Mouse (Mus musculus) C2C12 (cell line): ENCODE results near the gene Timm17b. TPM values are rescaled to one million over a fixed set of nuclear protein-coding genes. Genes with fewer than 3 reads are reported as not detected.

Source experiments
- H3K27me3 ChIP-seq: one replicate; pipeline ENCODE4 v1.6.1; 2011; ENCODE audit not compliant: control insufficient read depth, insufficient read depth, insufficient read length
- H3K36me3 ChIP-seq: one replicate; pipeline ENCODE4 v1.6.1; 2011; ENCODE audit not compliant: control insufficient read depth, insufficient read depth
- H3K4me3 ChIP-seq: one replicate; pipeline ENCODE4 v1.5.1; 2011; ENCODE audit warnings: mild to moderate bottlenecking, control low read depth; ENCODE audit not compliant: poor library complexity, insufficient read depth, severe bottlenecking
- H3K79me2 ChIP-seq: one replicate; pipeline ENCODE4 v1.6.1; 2011; ENCODE audit not compliant: control insufficient read depth, insufficient read depth
- H3K79me3 ChIP-seq: one replicate; pipeline ENCODE4 v1.6.1; 2011; ENCODE audit warnings: low read depth, control low read depth
- H3ac ChIP-seq: one replicate; pipeline ENCODE3; 2011; ENCODE audit warnings: low read depth; ENCODE audit not compliant: control insufficient read depth, insufficient read length
- CEBPB ChIP-seq: IDR thresholded peaks from one replicate; pipeline ENCODE4 v1.6.1; 2011; ENCODE audit warnings: low read depth, mild to moderate bottlenecking, control low read depth, moderate library complexity
- CTCF ChIP-seq: IDR thresholded peaks from one replicate; pipeline ENCODE4 v1.5.1; 2011; ENCODE audit not compliant: control insufficient read depth, insufficient read depth, insufficient read length
- FOSL1 ChIP-seq: IDR thresholded peaks from one replicate; pipeline ENCODE4 v1.8.0; 2011; ENCODE audit warnings: mild to moderate bottlenecking, low read length; ENCODE audit not compliant: poor library complexity, insufficient read depth, severe bottlenecking
- MAX ChIP-seq: IDR thresholded peaks from one replicate; pipeline ENCODE4 v1.6.1; 2011; ENCODE audit warnings: mild to moderate bottlenecking, control low read depth
- MYOD1 ChIP-seq: IDR thresholded peaks from one replicate; pipeline ENCODE4 v1.6.1; 2011; ENCODE audit warnings: low read depth; ENCODE audit not compliant: control insufficient read depth, insufficient read length
- MYOG ChIP-seq: IDR thresholded peaks from one replicate; pipeline ENCODE4 v1.6.1; 2011; ENCODE audit not compliant: control insufficient read depth, insufficient read length; ENCODE audit errors: extremely low read depth
- USF1 ChIP-seq: IDR thresholded peaks from one replicate; pipeline ENCODE4 v1.6.1; 2011; ENCODE audit warnings: low read depth, mild to moderate bottlenecking, control low read depth, moderate library complexity
- polyA plus RNA-seq: library from polyadenylated mRNA; unstranded; fragments of >200 nt; fragmentation: generic; extraction: Trizol; gene quantifications from one replicate; pipeline ENCODE4 v1.2.1, GENCODE M21; 2012; ENCODE audit warnings: missing spikeins

Gene Timm17b
- polyA plus RNA-seq, 1 experiment: 43.1 TPM

DNA sequence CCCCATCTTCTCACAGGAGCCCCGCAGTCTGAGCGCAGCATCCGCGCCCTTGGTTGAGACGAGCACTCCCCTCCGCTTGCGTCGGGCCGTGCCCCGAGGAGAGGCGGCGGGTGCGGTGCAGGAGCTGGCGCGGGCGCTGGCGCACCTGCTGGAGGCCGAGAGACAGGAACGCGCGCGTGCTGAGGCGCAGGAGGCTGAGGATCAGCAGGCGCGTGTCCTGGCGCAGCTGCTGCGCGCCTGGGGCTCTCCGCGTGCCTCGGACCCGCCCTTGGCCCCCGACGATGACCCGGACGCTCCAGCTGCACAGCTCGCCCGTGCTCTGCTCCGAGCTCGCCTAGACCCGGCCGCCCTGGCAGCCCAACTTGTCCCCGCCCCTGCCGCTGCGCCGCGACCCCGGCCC is 22.9 kb downstream of the Timm17b start:
- Histone ChIP-seq H3K4me3 (no peak overlapping the region), H3K79me3 (no peaks in the 10 kb centered on the region), H3K79me2 (no peaks in the 10 kb centered on the region), H3K36me3 (no peaks in the 10 kb centered on the region), H3ac (no peak overlapping the region), H3K27me3 (peaks cover 33% of the 10 kb centered on the region)
- TF ChIP-seq MAX: no peak
- no peak for TF ChIP-seq CTCF
- TF ChIP-seq FOSL1: no peak
- TF ChIP-seq MYOG: no peak
- TF ChIP-seq MYOD1: no peak
- no peak for TF ChIP-seq USF1
- no peak for TF ChIP-seq CEBPB

DNA sequence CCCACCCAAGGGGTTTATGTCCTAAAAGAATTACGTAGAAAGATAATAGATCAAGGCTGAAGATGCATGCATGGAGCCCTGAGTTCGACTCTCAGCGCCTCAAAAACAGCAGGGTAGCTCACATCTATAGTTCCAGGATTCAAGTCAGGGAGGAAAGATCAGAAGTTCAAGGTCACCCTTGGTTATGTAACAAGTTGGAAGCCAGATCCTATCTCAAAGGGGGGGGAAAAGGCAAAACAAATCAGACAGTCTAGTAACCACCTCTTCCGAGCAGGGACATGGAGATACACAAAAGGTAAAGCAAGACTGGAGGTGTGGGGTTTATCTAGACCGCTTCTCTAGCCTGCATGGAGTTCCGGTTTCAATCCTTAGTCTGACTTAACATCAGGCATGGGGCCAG is 27.1 kb downstream of the Timm17b start:
- no peak overlapping the region for H3K4me3 ChIP-seq
- TF ChIP-seq MYOD1: no peak
- no peak for TF ChIP-seq CTCF
- TF ChIP-seq USF1: no peak
- no peak for TF ChIP-seq FOSL1
- TF ChIP-seq MAX: no peak
- TF ChIP-seq MYOG: no peak
- no peak for TF ChIP-seq CEBPB
- H3K27me3 ChIP-seq: peaks cover 31% of the 10 kb centered on the region

DNA sequence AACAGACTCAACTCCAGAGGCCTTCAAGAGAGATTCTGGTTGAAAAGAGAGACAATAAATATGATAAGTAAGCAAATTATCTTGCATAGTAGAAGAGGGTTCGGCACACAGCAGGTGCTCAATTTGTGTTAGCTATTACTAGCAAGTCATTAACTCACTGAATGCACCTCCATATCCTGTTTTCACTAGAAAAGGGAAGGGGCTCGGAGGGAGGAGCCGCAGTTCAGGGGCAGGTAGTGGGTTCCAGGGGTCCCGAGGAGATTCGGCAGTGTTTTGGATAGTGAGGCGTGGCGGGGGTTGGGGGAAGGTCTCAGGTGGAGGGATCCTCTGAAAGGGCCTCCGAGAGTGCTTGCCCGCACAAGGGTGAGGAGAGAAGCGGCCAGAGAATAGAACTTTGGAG is 28.0 kb downstream of the Timm17b start:
- Histone ChIP-seq H3K36me3 (no peaks in the 10 kb centered on the region), H3K79me3 (no peaks in the 10 kb centered on the region), H3ac (no peak overlapping the region), H3K27me3 (peaks cover 26% of the 10 kb centered on the region), H3K79me2 (no peaks in the 10 kb centered on the region), H3K4me3 (no peak overlapping the region)
- no peak for TF ChIP-seq FOSL1
- TF ChIP-seq USF1: no peak
- no peak for TF ChIP-seq CEBPB
- TF ChIP-seq CTCF: no peak
- TF ChIP-seq MYOD1: no peak
- no peak for TF ChIP-seq MYOG
- TF ChIP-seq MAX: no peak

More for the DNA sequence above, 27.1 kb downstream of the Timm17b start:
- Histone ChIP-seq H3ac (no peak overlapping the region), H3K79me3 (no peaks in the 10 kb centered on the region), H3K79me2 (no peaks in the 10 kb centered on the region), H3K36me3 (no peaks in the 10 kb centered on the region)

DNA sequence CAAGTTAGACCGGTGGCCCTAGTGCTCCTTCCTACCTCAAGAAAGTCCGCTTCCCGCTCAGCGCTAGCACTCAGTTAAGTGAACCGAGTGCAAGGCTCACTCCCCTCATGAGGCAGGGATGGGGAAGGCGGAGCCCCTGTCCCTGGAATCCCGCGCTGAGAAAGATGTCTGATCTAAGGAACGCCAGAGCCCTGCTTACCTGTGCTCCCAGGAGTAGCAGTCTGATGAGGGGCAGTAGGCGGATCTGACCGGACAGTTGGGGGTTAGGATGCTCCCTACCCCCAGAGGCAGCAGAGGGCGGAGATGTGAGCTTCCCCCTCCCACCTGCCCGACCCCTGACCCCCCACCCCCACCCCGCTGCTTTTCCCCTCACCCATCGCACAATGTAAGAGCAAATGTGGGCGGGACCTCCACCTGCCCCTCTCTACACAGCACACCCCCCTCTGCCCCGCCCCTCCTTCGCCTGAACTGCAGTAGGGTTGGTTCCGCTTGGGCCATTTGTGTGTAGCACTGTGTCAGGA is 29.2 kb downstream of the Timm17b start, which contains the start of gene Eras:
Gene Eras, minus strand, starts transcription at position 338 of the 521 bp plus-strand sequence.
- H3K4me3 ChIP-seq: no peak within 1 kb of the TSS
- TF ChIP-seq CTCF: no peak
- no peak for TF ChIP-seq FOSL1
- no peak for TF ChIP-seq MYOG
- TF ChIP-seq MYOD1: no peak
- no peak within 1 kb of the TSS for H3ac ChIP-seq
- no peaks in the 10 kb centered on the region for H3K79me3 ChIP-seq
- H3K27me3 ChIP-seq: peaks cover 14% of the 10 kb centered on the region
- no peaks in the 10 kb centered on the region for H3K79me2 ChIP-seq
- H3K36me3 ChIP-seq: no peaks in the 10 kb centered on the region

DNA sequence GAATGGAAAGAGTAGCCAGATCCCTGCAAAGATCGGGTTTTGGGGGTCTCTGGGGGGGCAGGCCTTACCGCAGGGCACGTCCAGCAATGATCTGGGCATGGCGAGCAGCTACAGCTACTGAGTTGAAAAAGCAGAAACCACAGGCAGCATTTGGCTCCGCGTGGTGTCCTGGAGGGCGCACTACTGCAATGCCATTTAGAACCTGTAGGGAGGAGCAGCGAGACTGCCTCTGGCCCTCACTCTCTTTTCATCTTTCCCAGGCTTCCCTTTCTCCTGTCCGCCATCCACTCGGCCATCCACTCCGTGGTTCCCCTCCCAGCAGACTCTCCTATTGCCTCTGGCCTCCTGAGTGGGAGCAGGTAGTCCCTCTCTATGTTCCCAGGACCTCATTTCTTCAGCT is 37.7 kb downstream of the Timm17b start:
- Histone ChIP-seq H3K79me2 (no peaks in the 10 kb centered on the region), H3K4me3 (no peak overlapping the region), H3K27me3 (no peaks in the 10 kb centered on the region), H3ac (no peak overlapping the region), H3K79me3 (no peaks in the 10 kb centered on the region), H3K36me3 (peaks cover 3% of the 10 kb centered on the region)
- no peak for TF ChIP-seq CTCF
- TF ChIP-seq FOSL1: no peak
- no peak for TF ChIP-seq CEBPB
- TF ChIP-seq MAX: no peak
- no peak for TF ChIP-seq USF1
- no peak for TF ChIP-seq MYOD1

DNA sequence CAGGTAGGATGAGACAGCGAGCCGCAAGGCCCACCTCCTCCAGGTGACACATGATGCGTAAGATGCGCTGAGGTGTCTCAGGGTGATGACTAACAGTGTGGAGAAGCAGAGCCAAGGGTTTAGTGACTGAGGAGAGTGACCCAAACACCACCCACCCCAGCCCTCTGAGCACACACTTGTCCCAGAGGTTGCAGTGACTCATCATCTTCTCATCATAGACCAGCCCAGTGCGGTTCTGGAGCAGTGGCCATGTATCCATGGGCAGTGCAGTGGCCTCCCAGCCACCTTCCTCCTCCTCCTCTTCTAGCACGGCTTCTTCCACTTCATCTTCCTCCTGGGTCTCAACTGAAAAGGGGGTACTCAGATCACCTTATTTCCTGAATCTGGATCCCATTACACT is 38.5 kb downstream of the Timm17b start:
- no peaks in the 10 kb centered on the region for H3K27me3 ChIP-seq
- H3K4me3 ChIP-seq: no peak overlapping the region
- no peak overlapping the region for H3ac ChIP-seq
- peaks cover 3% of the 10 kb centered on the region for H3K36me3 ChIP-seq
- no peaks in the 10 kb centered on the region for H3K79me2 ChIP-seq
- TF ChIP-seq MYOD1 (no peak), FOSL1 (peak; percentile 56)
- H3K79me3 ChIP-seq: no peaks in the 10 kb centered on the region
